Mouse (Mus musculus): ENCODE measurements around the gene Ccdc85a. TPM values are rescaled to one million over a fixed set of nuclear protein-coding genes. Genes with fewer than 3 reads are reported as not detected.
"Not testable (repeated sequence)": the region's sequence is repeated elsewhere in the genome, so short reads cannot be mapped to it uniquely, and the experiment has no call there.

Ccdc85a gene
- polyA plus RNA-seq, 1 experiment from 2014 or later: 1.4 TPM

- H3K9ac ChIP-seq (replicated peaks; ENCODE audit: low read depth, low read length): no peak overlapping the region
- ATAC-seq (ENCODE audit: insufficient number of reproducible peaks, insufficient read depth, low FRiP score, low read depth): no peak
Observed at GRCm38 (mm10) chr11:28375891-28376290, 208.2 kb downstream of the Ccdc85a start.

GRCm38 (mm10) chr11:28374636-28375035 lies 209.5 kb downstream of the Ccdc85a start:
- H3K4me1 ChIP-seq (ENCODE audit: control insufficient read depth, insufficient read depth, low read length): no peaks in the 10 kb centered on the region
- no peak for ATAC-seq (ENCODE audit: insufficient number of reproducible peaks, insufficient read depth, low FRiP score, low read depth)
- H3K4me2 ChIP-seq (replicated peaks; ENCODE audit: low read depth, low read length): no peak overlapping the region
- H3K27ac ChIP-seq (ENCODE audit: low read length): no peak overlapping the region
- no peaks in the 10 kb centered on the region for H3K36me3 ChIP-seq (ENCODE audit: control insufficient read depth, insufficient read depth, low read length)
- H3K4me3 ChIP-seq (ENCODE audit: low read depth, low read length): no peak overlapping the region
- H3K27me3 ChIP-seq (ENCODE audit: control insufficient read depth, insufficient read depth, low read length): no peaks in the 10 kb centered on the region
- no peak overlapping the region for H3K9ac ChIP-seq (replicated peaks; ENCODE audit: low read depth, low read length)
- no peaks in the 10 kb centered on the region for H3K9me3 ChIP-seq (ENCODE audit: control insufficient read depth, low read depth, low read length)

More at GRCm38 (mm10) chr11:28375891-28376290, 208.2 kb downstream of the Ccdc85a start:
- no peaks in the 10 kb centered on the region for H3K9me3 ChIP-seq (ENCODE audit: control insufficient read depth, low read depth, low read length)
- H3K36me3 ChIP-seq (ENCODE audit: control insufficient read depth, insufficient read depth, low read length): no peaks in the 10 kb centered on the region
- H3K4me3 ChIP-seq (ENCODE audit: low read depth, low read length): no peak overlapping the region
- H3K4me1 ChIP-seq (ENCODE audit: control insufficient read depth, insufficient read depth, low read length): no peaks in the 10 kb centered on the region
- no peak overlapping the region for H3K4me2 ChIP-seq (replicated peaks; ENCODE audit: low read depth, low read length)
- H3K27me3 ChIP-seq (ENCODE audit: control insufficient read depth, insufficient read depth, low read length): no peaks in the 10 kb centered on the region
- H3K27ac ChIP-seq (ENCODE audit: low read length): no peak overlapping the region

GRCm38 (mm10) chr11:28371381-28371780 lies 212.7 kb downstream of the Ccdc85a start:
- not testable (repeated sequence) for H3K9ac ChIP-seq (replicated peaks; ENCODE audit: low read depth, low read length); H3K9me3 ChIP-seq (ENCODE audit: control insufficient read depth, low read depth, low read length); H3K27me3 ChIP-seq (ENCODE audit: control insufficient read depth, insufficient read depth, low read length); H3K4me1 ChIP-seq (ENCODE audit: control insufficient read depth, insufficient read depth, low read length); H3K4me3 ChIP-seq (ENCODE audit: low read depth, low read length); H3K27ac ChIP-seq (ENCODE audit: low read length); H3K4me2 ChIP-seq (replicated peaks; ENCODE audit: low read depth, low read length); ATAC-seq (ENCODE audit: insufficient number of reproducible peaks, insufficient read depth, low FRiP score, low read depth); H3K36me3 ChIP-seq (ENCODE audit: control insufficient read depth, insufficient read depth, low read length)
- 58% methylated on average over 5 of the region's 5 CpGs for WGBS

GRCm38 (mm10) chr11:28365929-28366244 lies 218.2 kb downstream of the Ccdc85a start:
- Histone ChIP-seq H3K9me3 (ENCODE audit: control insufficient read depth, low read depth, low read length) (no peaks in the 10 kb centered on the region), H3K9ac (replicated peaks; ENCODE audit: low read depth, low read length) (no peak overlapping the region; the same call in 1 of the 2 replicates), H3K4me3 (ENCODE audit: low read depth, low read length) (peak overlapping the region; percentile 21; the same call in 1 of the 2 replicates), H3K27ac (ENCODE audit: low read length) (no peak overlapping the region), H3K36me3 (ENCODE audit: control insufficient read depth, insufficient read depth, low read length) (no peaks in the 10 kb centered on the region), H3K4me1 (ENCODE audit: control insufficient read depth, insufficient read depth, low read length) (no peaks in the 10 kb centered on the region), H3K4me2 (replicated peaks; ENCODE audit: low read depth, low read length) (peak overlapping the region; percentile 44), H3K27me3 (ENCODE audit: control insufficient read depth, insufficient read depth, low read length) (no peaks in the 10 kb centered on the region)
- WGBS: 50% methylated on average over 2 of the region's 2 CpGs
- no peak for ATAC-seq (ENCODE audit: insufficient number of reproducible peaks, insufficient read depth, low FRiP score, low read depth)

- Histone ChIP-seq H3K4me3 (ENCODE audit: low read depth, low read length) (peak overlapping the region; percentile 21), H3K36me3 (ENCODE audit: control insufficient read depth, insufficient read depth, low read length) (no peaks in the 10 kb centered on the region), H3K9me3 (ENCODE audit: control insufficient read depth, low read depth, low read length) (no peaks in the 10 kb centered on the region), H3K9ac (replicated peaks; ENCODE audit: low read depth, low read length) (peak overlapping the region; percentile 18; the same call in 1 of the 2 replicates), H3K4me2 (replicated peaks; ENCODE audit: low read depth, low read length) (peak overlapping the region; percentile 44), H3K4me1 (ENCODE audit: control insufficient read depth, insufficient read depth, low read length) (no peaks in the 10 kb centered on the region), H3K27ac (ENCODE audit: low read length) (no peak overlapping the region), H3K27me3 (ENCODE audit: control insufficient read depth, insufficient read depth, low read length) (no peaks in the 10 kb centered on the region)
- WGBS: 8% methylated on average over 26 of the region's 26 CpGs
- peak; percentile 82 for ATAC-seq (ENCODE audit: insufficient number of reproducible peaks, insufficient read depth, low FRiP score, low read depth)
Observed at GRCm38 (mm10) chr11:28365209-28365928, 218.8 kb downstream of the Ccdc85a start.

GRCm38 (mm10) chr11:28343465-28343864 lies 240.7 kb downstream of the Ccdc85a start:
- Histone ChIP-seq H3K4me1 (ENCODE audit: control insufficient read depth, insufficient read depth, low read length) (no peaks in the 10 kb centered on the region), H3K36me3 (ENCODE audit: control insufficient read depth, insufficient read depth, low read length) (no peaks in the 10 kb centered on the region), H3K4me3 (ENCODE audit: low read depth, low read length) (no peak overlapping the region), H3K9ac (replicated peaks; ENCODE audit: low read depth, low read length) (no peak overlapping the region), H3K9me3 (ENCODE audit: control insufficient read depth, low read depth, low read length) (no peaks in the 10 kb centered on the region), H3K27me3 (ENCODE audit: control insufficient read depth, insufficient read depth, low read length) (no peaks in the 10 kb centered on the region), H3K4me2 (replicated peaks; ENCODE audit: low read depth, low read length) (no peak overlapping the region), H3K27ac (ENCODE audit: low read length) (no peak overlapping the region)
- ATAC-seq (ENCODE audit: insufficient number of reproducible peaks, insufficient read depth, low FRiP score, low read depth): no peak
- 81% methylated on average over 2 of the region's 2 CpGs for WGBS

- H3K4me3 ChIP-seq (ENCODE audit: low read depth, low read length): no peak overlapping the region
- no peaks in the 10 kb centered on the region for H3K9me3 ChIP-seq (ENCODE audit: control insufficient read depth, low read depth, low read length)
- no peak overlapping the region for H3K27ac ChIP-seq (ENCODE audit: low read length)
- H3K4me2 ChIP-seq (replicated peaks; ENCODE audit: low read depth, low read length): no peak overlapping the region
- no peaks in the 10 kb centered on the region for H3K4me1 ChIP-seq (ENCODE audit: control insufficient read depth, insufficient read depth, low read length)
- no peaks in the 10 kb centered on the region for H3K27me3 ChIP-seq (ENCODE audit: control insufficient read depth, insufficient read depth, low read length)
- no peak overlapping the region for H3K9ac ChIP-seq (replicated peaks; ENCODE audit: low read depth, low read length)
- no peak for ATAC-seq (ENCODE audit: insufficient number of reproducible peaks, insufficient read depth, low FRiP score, low read depth)
- WGBS: 75% methylated on average over 5 of the region's 5 CpGs
- no peaks in the 10 kb centered on the region for H3K36me3 ChIP-seq (ENCODE audit: control insufficient read depth, insufficient read depth, low read length)
Observed at GRCm38 (mm10) chr11:28341887-28342286, 242.2 kb downstream of the Ccdc85a start.

GRCm38 (mm10) chr11:28339224-28340150 lies 244.6 kb downstream of the Ccdc85a start, which contains the start of gene Gm6685:
TSS of gene Gm6685 (minus strand) at chr11:28339867.
- not testable (repeated sequence) for H3K4me2 ChIP-seq (replicated peaks; ENCODE audit: low read depth, low read length); H3K36me3 ChIP-seq (ENCODE audit: control insufficient read depth, insufficient read depth, low read length); H3K9me3 ChIP-seq (ENCODE audit: control insufficient read depth, low read depth, low read length); H3K27me3 ChIP-seq (ENCODE audit: control insufficient read depth, insufficient read depth, low read length); ATAC-seq (ENCODE audit: insufficient number of reproducible peaks, insufficient read depth, low FRiP score, low read depth); H3K9ac ChIP-seq (replicated peaks; ENCODE audit: low read depth, low read length); H3K27ac ChIP-seq (ENCODE audit: low read length); H3K4me3 ChIP-seq (ENCODE audit: low read depth, low read length); H3K4me1 ChIP-seq (ENCODE audit: control insufficient read depth, insufficient read depth, low read length)
- 91% methylated on average over 44 of the region's 45 CpGs for WGBS

Measured in stomach, embryonic 14.5 days (tissue).